Mouse (Mus musculus) MEL (cell line): ENCODE data around the gene Acly. TPM values are rescaled to one million over a fixed set of nuclear protein-coding genes. Genes with fewer than 3 reads are reported as not detected.
A peak's percentile ranks its signal among the peaks of the same experiment; 100 is the strongest.

Experiments
- DNase-seq: peaks from one replicate; pipeline ENCODE4 v3.0.0; 2011; ENCODE audit warnings: low read depth, low spot score
- H3K27ac ChIP-seq: 2 replicates; pipeline ENCODE4 v1.5.1; 2012; ENCODE audit warnings: low read depth, mild to moderate bottlenecking, control low read depth, low read length, moderate library complexity; ENCODE audit not compliant: control insufficient read depth
- H3K27me3 ChIP-seq, 2 experiments: fragments of 150-350 bp in 1 of 2; sonication (generic) in 1 of 2; 2 replicates each; pipeline ENCODE4 v1.6.1; 2012; ENCODE audit warnings: low read length in 2 of 2, mild to moderate bottlenecking in 2 of 2, improper control_type of control experiment in 1 of 2, moderate library complexity in 1 of 2; ENCODE audit not compliant: insufficient read depth in 2 of 2, control insufficient read depth in 1 of 2
- H3K36me3 ChIP-seq, 2 experiments: 2 replicates each; pipeline ENCODE4 v1.6.1; 2012 to 2014; ENCODE audit warnings: low read length in 2 of 2, improper control_type of control experiment in 1 of 2, inconsistent platforms in 1 of 2, mild to moderate bottlenecking in 1 of 2; ENCODE audit not compliant: insufficient read depth in 2 of 2, control insufficient read depth in 1 of 2
- H3K4me1 ChIP-seq, 2 experiments: fragments of 150-350 bp in 1 of 2; sonication (generic) in 1 of 2; 2 replicates each; pipeline ENCODE4 v1.6.1; 2012; ENCODE audit warnings: low read length in 2 of 2, improper control_type of control experiment in 1 of 2, mild to moderate bottlenecking in 1 of 2; ENCODE audit not compliant: insufficient read depth in 2 of 2, control insufficient read depth in 1 of 2
- H3K4me3 ChIP-seq, 2 experiments: fragments of 150-350 bp in 1 of 2; sonication (generic) in 1 of 2; 2 replicates each; pipeline ENCODE4 v1.5.1; 2012; ENCODE audit warnings: low read depth in 2 of 2, low read length in 2 of 2, mild to moderate bottlenecking in 2 of 2, moderate library complexity in 2 of 2, control low read depth in 1 of 2, improper control_type of control experiment in 1 of 2; ENCODE audit not compliant: control insufficient read depth in 1 of 2, insufficient read depth in 1 of 2
- H3K79me2 ChIP-seq: 2 replicates; pipeline ENCODE4 v1.6.1; 2012; ENCODE audit warnings: mild to moderate bottlenecking, low read length, moderate library complexity; ENCODE audit not compliant: control insufficient read depth, poor library complexity, insufficient read depth
- H3K9ac ChIP-seq: 2 replicates; pipeline ENCODE4 v1.6.1; 2012; ENCODE audit warnings: low read depth, mild to moderate bottlenecking, control low read depth, low read length, moderate library complexity; ENCODE audit not compliant: control insufficient read depth, poor library complexity, severe bottlenecking
- H3K9me3 ChIP-seq: fragments of 150-350 bp; sonication (generic); replicated peaks from 2 replicates; pipeline ENCODE4 v1.6.1; 2012; ENCODE audit warnings: mild to moderate bottlenecking, low read length, improper control_type of control experiment, moderate library complexity; ENCODE audit not compliant: insufficient read depth
- CHD1 ChIP-seq: IDR thresholded peaks from 2 replicates; pipeline ENCODE4 v1.6.1; 2012; ENCODE audit warnings: low read depth, mild to moderate bottlenecking, inconsistent platforms, low read length, improper control_type of control experiment
- CHD2 ChIP-seq: IDR thresholded peaks from 2 replicates; pipeline ENCODE4 v1.6.1; 2011; ENCODE audit warnings: low read length, improper control_type of control experiment
- CTCF ChIP-seq, 3 experiments: IDR thresholded peaks in 2 of 3; conservative IDR thresholded peaks in 1 of 3; 2 replicates each; pipeline ENCODE4 v1.5.1; 2011 to 2012; ENCODE audit warnings: low read length in 3 of 3, low read depth in 2 of 3, mild to moderate bottlenecking in 2 of 3, improper control_type of control experiment in 1 of 3, inconsistent platforms in 1 of 3, mixed read lengths in 1 of 3, moderate library complexity in 1 of 3; ENCODE audit not compliant: control insufficient read depth in 1 of 3, insufficient read depth in 1 of 3, poor library complexity in 1 of 3, severe bottlenecking in 1 of 3
- E2F4 ChIP-seq: IDR thresholded peaks from 2 replicates; pipeline ENCODE4 v1.6.1; 2011; ENCODE audit warnings: low read depth, low read length, improper control_type of control experiment, borderline replicate concordance
- ELF1 ChIP-seq: IDR thresholded peaks from 2 replicates; pipeline ENCODE4 v1.6.1; 2014; ENCODE audit warnings: low read depth, mild to moderate bottlenecking, inconsistent platforms, low read length, improper control_type of control experiment, moderate library complexity
- EP300 ChIP-seq, 2 experiments: IDR thresholded peaks; 2 replicates each; pipeline ENCODE4 v1.6.1; 2011; ENCODE audit warnings: improper control_type of control experiment in 2 of 2, low read length in 2 of 2, low read depth in 1 of 2, mild to moderate bottlenecking in 1 of 2
- ETS1 ChIP-seq: IDR thresholded peaks from 2 replicates; pipeline ENCODE4 v1.6.1; 2012; ENCODE audit warnings: low read depth, mild to moderate bottlenecking, inconsistent platforms, low read length, improper control_type of control experiment, moderate library complexity
- GABPA ChIP-seq: IDR thresholded peaks from 2 replicates; pipeline ENCODE4 v1.6.1; 2012; ENCODE audit warnings: low read depth, mild to moderate bottlenecking, inconsistent platforms, low read length, improper control_type of control experiment, moderate library complexity
- JUND ChIP-seq: IDR thresholded peaks from 2 replicates; pipeline ENCODE4 v1.6.1; 2011; ENCODE audit warnings: low read depth, mild to moderate bottlenecking, improper control_type of control experiment, low read length
- MAFK ChIP-seq: IDR thresholded peaks from 2 replicates; pipeline ENCODE4 v1.6.1; 2011; ENCODE audit warnings: low read depth, mild to moderate bottlenecking, low read length, improper control_type of control experiment, borderline replicate concordance
- MAZ ChIP-seq: IDR thresholded peaks from 2 replicates; pipeline ENCODE4 v1.6.1; 2012; ENCODE audit warnings: low read depth, mild to moderate bottlenecking, inconsistent platforms, low read length, improper control_type of control experiment
- MEF2A ChIP-seq: IDR thresholded peaks from 2 replicates; pipeline ENCODE4 v1.6.1; 2014; ENCODE audit warnings: low read depth, mild to moderate bottlenecking, inconsistent platforms, low read length, improper control_type of control experiment; ENCODE audit not compliant: poor library complexity, insufficient replicate concordance, severe bottlenecking; ENCODE audit errors: extremely low read depth
- MXI1 ChIP-seq: IDR thresholded peaks from 2 replicates; pipeline ENCODE4 v1.6.1; 2011; ENCODE audit warnings: mild to moderate bottlenecking, low read depth, low read length, improper control_type of control experiment
- MYB ChIP-seq: IDR thresholded peaks from 2 replicates; pipeline ENCODE4 v1.6.1; 2011; ENCODE audit warnings: mild to moderate bottlenecking, low read depth, low read length, improper control_type of control experiment
- MYC ChIP-seq: IDR thresholded peaks from 2 replicates; pipeline ENCODE4 v1.6.1; 2011; ENCODE audit warnings: low read depth, mild to moderate bottlenecking, low read length, improper control_type of control experiment, moderate library complexity
- NELFE ChIP-seq: IDR thresholded peaks from 2 replicates; pipeline ENCODE4 v1.6.1; 2011; ENCODE audit warnings: low read depth, low read length, improper control_type of control experiment
- POLR2A ChIP-seq, 2 experiments: IDR thresholded peaks; 2 replicates each; pipeline ENCODE4 v1.6.1; 2011 to 2012; ENCODE audit warnings: low read length in 2 of 2, mild to moderate bottlenecking in 2 of 2, control low read depth in 1 of 2, improper control_type of control experiment in 1 of 2, low read depth in 1 of 2, moderate library complexity in 1 of 2; ENCODE audit not compliant: control insufficient read depth in 1 of 2, insufficient read depth in 1 of 2, poor library complexity in 1 of 2
- POLR2AphosphoS5 ChIP-seq: IDR thresholded peaks from 2 replicates; pipeline ENCODE4 v1.6.1; 2012; ENCODE audit warnings: low read depth, borderline replicate concordance, mild to moderate bottlenecking, inconsistent platforms, low read length, moderate library complexity, mixed read lengths
- RAD21 ChIP-seq: IDR thresholded peaks from 2 replicates; pipeline ENCODE4 v1.6.1; 2011; ENCODE audit warnings: mild to moderate bottlenecking, low read depth, low read length, improper control_type of control experiment
- RCOR1 ChIP-seq: IDR thresholded peaks from 2 replicates; pipeline ENCODE4 v1.6.1; 2012; ENCODE audit warnings: low read depth, mild to moderate bottlenecking, inconsistent platforms, low read length, improper control_type of control experiment
- SIN3A ChIP-seq: IDR thresholded peaks from 2 replicates; pipeline ENCODE4 v1.6.1; 2012; ENCODE audit warnings: low read length, improper control_type of control experiment, inconsistent platforms
- UBTF ChIP-seq: IDR thresholded peaks from 2 replicates; pipeline ENCODE4 v1.6.1; 2012; ENCODE audit warnings: low read depth, mild to moderate bottlenecking, inconsistent platforms, low read length, improper control_type of control experiment, moderate library complexity, borderline replicate concordance; ENCODE audit not compliant: insufficient read depth
- ZC3H11A ChIP-seq: IDR thresholded peaks from 2 replicates; pipeline ENCODE4 v1.6.1; 2012; ENCODE audit warnings: low read depth, mild to moderate bottlenecking, inconsistent platforms, low read length, improper control_type of control experiment
- ZKSCAN1 ChIP-seq: IDR thresholded peaks from 2 replicates; pipeline ENCODE4 v1.6.1; 2012; ENCODE audit warnings: low read depth, mild to moderate bottlenecking, inconsistent platforms, low read length, improper control_type of control experiment, moderate library complexity
- ZNF384 ChIP-seq: IDR thresholded peaks from 2 replicates; pipeline ENCODE4 v1.6.1; 2012; ENCODE audit warnings: low read depth, mild to moderate bottlenecking, inconsistent platforms, low read length, improper control_type of control experiment
- polyA plus RNA-seq, 2 experiments: library from polyadenylated mRNA; stranded (reverse) in 1 of 2; unstranded in 1 of 2; fragments of >175 nt in 1 of 2; fragments of >200 nt in 1 of 2; gene quantifications; 2 replicates each; pipeline versions ENCODE4 v1.2.1 to v1.2.4; 2012; ENCODE audit warnings: low replicate concordance in 2 of 2, low read depth in 1 of 2; ENCODE audit not compliant: insufficient read length in 2 of 2, insufficient read depth in 1 of 2, missing spikeins in 1 of 2
- total RNA-seq: library from RNA; depleted of rRNA; stranded (reverse); fragments of 300-350 nt; gene quantifications from 2 replicates; pipeline ENCODE4 v1.2.3, GENCODE M21; 2012

The Acly gene
- total and polyA plus RNA-seq, 3 experiments: 167 to 234 TPM; not detected in 1

DNA sequence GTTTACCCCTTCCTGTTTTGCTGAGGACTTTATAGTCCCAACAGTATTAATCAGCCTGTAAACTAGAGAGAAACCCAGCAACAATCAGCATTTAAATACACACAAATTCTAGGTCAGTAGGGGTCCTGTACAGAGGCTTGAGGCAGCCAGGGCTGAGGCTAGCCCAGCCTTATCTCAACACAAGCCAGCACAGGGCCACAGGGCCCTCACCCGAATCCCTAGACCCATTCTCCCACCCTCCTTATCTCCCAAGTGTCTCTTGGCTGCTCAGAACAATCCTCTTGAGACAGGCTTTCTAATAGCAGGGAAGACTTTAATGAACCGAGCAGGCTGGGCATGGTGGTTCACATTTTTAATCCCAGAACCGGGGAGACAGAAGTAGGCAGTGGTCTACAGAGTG, 27.6 kb downstream of the Acly start:
- Histone ChIP-seq H3K27ac (no peak overlapping the region), H3K4me3 (no peak overlapping the region), H3K36me3 (peaks cover 0 to 35% of the 10 kb centered on the region in 2 experiments; a peak in 2 of 4 replicates), H3K27me3 (no peaks in the 10 kb centered on the region), H3K79me2 (no peaks in the 10 kb centered on the region), H3K4me1 (no peaks in the 10 kb centered on the region), H3K9ac (no peak overlapping the region), H3K9me3 (no peaks in the 10 kb centered on the region)
- TF ChIP-seq POLR2AphosphoS5 (no peak), SIN3A (no peak), E2F4 (no peak), CTCF (IDR thresholded peaks at IDR 0.05 in 2 of 3, conservative IDR thresholded peaks at IDR 0.05 in 1 of 3; ENCODE audit: control insufficient read depth in 1 of 3, insufficient read depth in 1 of 3, low read depth in 2 of 3, low read length in 3 of 3, poor library complexity in 1 of 3, severe bottlenecking in 1 of 3) (no peak), UBTF (no peak)
- no peak for DNase-seq

DNA sequence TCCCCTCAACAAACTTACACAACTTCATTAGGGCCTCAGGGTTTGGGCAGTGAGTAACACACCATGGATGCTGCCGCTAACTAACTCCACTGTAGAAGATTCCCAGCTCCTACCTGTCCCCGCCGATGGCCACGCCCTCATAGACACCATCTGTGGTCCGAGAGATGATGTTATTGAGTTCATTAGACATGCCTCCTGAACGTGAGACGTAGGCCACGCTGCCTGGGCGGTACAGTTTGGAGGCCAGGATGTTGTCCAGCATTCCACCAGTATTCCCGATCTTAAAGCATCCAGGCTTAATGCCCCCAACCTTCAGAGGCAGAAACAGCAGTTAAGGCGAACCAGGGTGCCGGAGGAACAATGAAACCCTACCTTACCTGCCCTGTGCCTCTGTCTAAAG, 34.0 kb downstream of the Acly start:
- TF ChIP-seq ETS1 (no peak), ZNF384 (no peak), MXI1 (no peak), ZC3H11A (no peak), CHD2 (no peak), MYC (no peak), MAZ (no peak), CHD1 (no peak), RCOR1 (no peak)
- TF ChIP-seq, all 39 proteins: peak for 0
- Histone ChIP-seq H3K27me3 (no peaks in the 10 kb centered on the region), H3K36me3 (peaks cover 0 to 36% of the 10 kb centered on the region in 2 experiments; a peak in 2 of 4 replicates), H3K9me3 (no peaks in the 10 kb centered on the region), H3K4me1 (no peaks in the 10 kb centered on the region), H3K79me2 (no peaks in the 10 kb centered on the region), H3K27ac (no peak overlapping the region), H3K4me3 (no peak overlapping the region), H3K9ac (no peak overlapping the region)
- no peak for DNase-seq

DNA sequence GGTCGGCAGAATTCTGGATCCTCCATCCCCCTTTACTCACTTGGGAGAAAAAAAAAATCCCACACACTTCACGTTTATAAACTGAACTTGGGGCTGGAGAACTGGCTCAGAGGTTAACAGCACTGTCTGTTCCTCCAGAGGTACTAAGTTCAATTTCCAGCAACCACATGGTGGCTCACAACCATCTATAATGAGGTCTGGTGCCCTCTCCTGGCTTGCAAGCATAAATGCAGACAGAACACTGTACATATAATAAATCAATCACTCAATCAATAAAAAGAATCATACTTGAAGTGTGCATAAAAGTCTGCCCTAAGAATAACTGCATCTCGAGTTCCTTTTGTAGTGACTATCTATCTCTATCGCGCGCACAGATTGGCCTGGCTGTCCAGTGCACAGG, 36.8 kb downstream of the Acly start:
- H3K36me3 ChIP-seq: peaks cover 0 to 23% of the 10 kb centered on the region in 2 experiments; a peak in 2 of 4 replicates
- H3K9ac ChIP-seq: no peak overlapping the region
- DNase-seq: peak; percentile 60
- no peak overlapping the region for H3K4me3 ChIP-seq
- no peaks in the 10 kb centered on the region for H3K27me3 ChIP-seq
- no peak overlapping the region for H3K27ac ChIP-seq
- no peaks in the 10 kb centered on the region for H3K79me2 ChIP-seq
- H3K9me3 ChIP-seq: no peaks in the 10 kb centered on the region
- H3K4me1 ChIP-seq: no peaks in the 10 kb centered on the region
- TF ChIP-seq RAD21 (peak; percentile 51), MAFK (no peak), MEF2A (no peak), MXI1 (no peak), MYC (peak; percentile 91), ZKSCAN1 (no peak), E2F4 (no peak), EP300 (IDR thresholded peaks at IDR 0.05; ENCODE audit: low read depth in 1 of 2, low read length in 2 of 2) (no peak), MYB (no peak), ELF1 (no peak), RCOR1 (no peak), SIN3A (no peak), NELFE (no peak), CHD1 (no peak), CHD2 (no peak), GABPA (no peak), POLR2A (IDR thresholded peaks at IDR 0.05; ENCODE audit: control insufficient read depth in 1 of 2, insufficient read depth in 1 of 2, low read depth in 1 of 2, low read length in 2 of 2, poor library complexity in 1 of 2) (no peak), JUND (no peak), ETS1 (no peak), CTCF (IDR thresholded peaks at IDR 0.05 in 2 of 3, conservative IDR thresholded peaks at IDR 0.05 in 1 of 3; ENCODE audit: control insufficient read depth in 1 of 3, insufficient read depth in 1 of 3, low read depth in 2 of 3, low read length in 3 of 3, poor library complexity in 1 of 3, severe bottlenecking in 1 of 3) (peak; percentile 40 to 85 (median 49))
